Mouse (Mus musculus) liver, embryonic 14.5 days (tissue): ENCODE data around the gene Fryl. TPM values are rescaled to one million over a fixed set of nuclear protein-coding genes. Genes with fewer than 3 reads are reported as not detected.

Source experiments
- ATAC-seq: fragments of 200-750 bp; cut with Nextera tagmentation; 2 replicates; pipeline ENCODE4 v1.8.0; 2017; ENCODE audit warnings: moderate number of reproducible peaks, mild to moderate bottlenecking, moderate library complexity; ENCODE audit not compliant: insufficient read depth
- DNase-seq, 3 experiments: peaks; one replicate each; pipeline ENCODE4 v3.0.0-alpha.2; 2012 to 2013; ENCODE audit warnings: low read depth in 3 of 3, low spot score in 3 of 3
- H3K27ac ChIP-seq: fragments of 300-500 bp; sonication (generic); 2 replicates; pipeline ENCODE4 v1.5.1; 2014; ENCODE audit warnings: moderate library complexity, mild to moderate bottlenecking, control low read depth, inconsistent platforms
- H3K27me3 ChIP-seq: fragments of 300-500 bp; sonication (generic); 2 replicates; pipeline ENCODE4 v1.6.1; 2014; ENCODE audit warnings: mild to moderate bottlenecking, low read length, moderate library complexity; ENCODE audit not compliant: control insufficient read depth, insufficient read depth
- H3K36me3 ChIP-seq: fragments of 300-500 bp; sonication (generic); replicated peaks from 2 replicates; pipeline ENCODE4 v1.6.1; 2014; ENCODE audit warnings: low read depth; ENCODE audit not compliant: control insufficient read depth, insufficient read depth
- H3K4me1 ChIP-seq, 2 experiments: fragments of 200-500 bp in 1 of 2; fragments of 300-500 bp in 1 of 2; sonication (generic) in 1 of 2; replicated peaks; 2 replicates each; pipeline ENCODE4 v1.6.1; 2012 to 2014; ENCODE audit warnings: antibody characterized with exemption in 1 of 2, inconsistent platforms in 1 of 2, low read length in 1 of 2; ENCODE audit not compliant: control insufficient read depth in 2 of 2, insufficient read depth in 2 of 2
- H3K4me2 ChIP-seq: fragments of 300-500 bp; sonication (generic); 2 replicates; pipeline ENCODE4 v1.6.1; 2014; ENCODE audit warnings: low read depth, mild to moderate bottlenecking, control low read depth, moderate library complexity
- H3K4me3 ChIP-seq, 2 experiments: fragments of 200-500 bp in 1 of 2; fragments of 300-500 bp in 1 of 2; sonication (generic) in 1 of 2; 2 replicates each; pipeline ENCODE4 v1.5.1; 2012 to 2014; ENCODE audit warnings: low read depth in 2 of 2, low read length in 2 of 2, mild to moderate bottlenecking in 2 of 2, control low read depth in 1 of 2, inconsistent platforms in 1 of 2, moderate library complexity in 1 of 2; ENCODE audit not compliant: insufficient read depth in 1 of 2
- H3K9ac ChIP-seq: fragments of 300-500 bp; sonication (generic); replicated peaks from 2 replicates; pipeline ENCODE4 v1.6.1; 2014; ENCODE audit warnings: mild to moderate bottlenecking, control low read depth, moderate library complexity
- H3K9me3 ChIP-seq: fragments of 300-500 bp; sonication (generic); 2 replicates; pipeline ENCODE4 v1.6.1; 2016; ENCODE audit warnings: low read length, mixed read lengths; ENCODE audit not compliant: control insufficient read depth
- CTCF ChIP-seq: IDR thresholded peaks from 2 replicates; pipeline ENCODE4 v1.5.1; 2016; ENCODE audit warnings: antibody characterized with exemption, low read depth, control low read depth
- EP300 ChIP-seq: IDR thresholded peaks from 2 replicates; pipeline ENCODE4 v1.6.1; 2016; ENCODE audit warnings: antibody characterized with exemption, low read depth
- WGBS: fragments of 180-500 bp; shearing (Covaris S2); extraction: QIAGEN DNeasy Blood & Tissue Kit; methylation state at CpG from one replicate; pipeline ENCODE4 v1.1.7; 2014; ENCODE audit not compliant: insufficient replicate concordance; 5-methylcytosine and 5-hydroxymethylcytosine counted together
- polyA plus RNA-seq, 2 experiments: library from polyadenylated mRNA; depleted of rRNA in 1 of 2; stranded (reverse) in 1 of 2; unstranded in 1 of 2; fragments of >200 nt; fragmentation: Nextera tagmentation in 1 of 2; extraction: Ambion mirVana in 1 of 2; gene quantifications; 2 replicates each; pipeline versions ENCODE4 v1.2.1 to v1.2.3; 2012 to 2014

Gene Fryl
- polyA plus RNA-seq, 2 experiments: 22.1 to 41.8 TPM

DNA sequence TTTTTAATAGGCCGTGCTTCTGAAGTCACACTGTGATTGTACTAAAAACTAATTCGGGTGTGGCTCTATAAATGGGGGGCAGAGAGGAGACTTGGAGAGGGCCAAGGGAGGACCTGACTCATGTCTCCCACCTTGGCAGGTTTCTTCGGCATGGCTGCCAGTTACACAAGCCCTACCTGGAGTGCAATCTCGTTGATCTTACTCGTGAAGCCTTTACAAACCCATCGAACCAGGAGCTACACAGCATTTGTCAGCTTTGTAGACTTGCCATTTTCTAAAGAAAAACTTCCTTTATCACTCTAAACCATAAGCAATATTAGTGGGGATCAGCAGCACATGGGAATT, 45.5 kb downstream of the Fryl start:
- DNase-seq: no peak
- 79% methylated on average over 6 of the region's 6 CpGs for WGBS
- Histone ChIP-seq H3K4me1 (peaks cover 3 to 15% of the 10 kb centered on the region in 2 experiments), H3K36me3 (no peaks in the 10 kb centered on the region), H3K4me3 (no peak overlapping the region), H3K27me3 (no peaks in the 10 kb centered on the region), H3K9me3 (no peaks in the 10 kb centered on the region), H3K9ac (no peak overlapping the region), H3K4me2 (no peak overlapping the region), H3K27ac (no peak overlapping the region)
- ATAC-seq: no peak
- TF ChIP-seq CTCF: no peak
- TF ChIP-seq EP300: no peak

DNA sequence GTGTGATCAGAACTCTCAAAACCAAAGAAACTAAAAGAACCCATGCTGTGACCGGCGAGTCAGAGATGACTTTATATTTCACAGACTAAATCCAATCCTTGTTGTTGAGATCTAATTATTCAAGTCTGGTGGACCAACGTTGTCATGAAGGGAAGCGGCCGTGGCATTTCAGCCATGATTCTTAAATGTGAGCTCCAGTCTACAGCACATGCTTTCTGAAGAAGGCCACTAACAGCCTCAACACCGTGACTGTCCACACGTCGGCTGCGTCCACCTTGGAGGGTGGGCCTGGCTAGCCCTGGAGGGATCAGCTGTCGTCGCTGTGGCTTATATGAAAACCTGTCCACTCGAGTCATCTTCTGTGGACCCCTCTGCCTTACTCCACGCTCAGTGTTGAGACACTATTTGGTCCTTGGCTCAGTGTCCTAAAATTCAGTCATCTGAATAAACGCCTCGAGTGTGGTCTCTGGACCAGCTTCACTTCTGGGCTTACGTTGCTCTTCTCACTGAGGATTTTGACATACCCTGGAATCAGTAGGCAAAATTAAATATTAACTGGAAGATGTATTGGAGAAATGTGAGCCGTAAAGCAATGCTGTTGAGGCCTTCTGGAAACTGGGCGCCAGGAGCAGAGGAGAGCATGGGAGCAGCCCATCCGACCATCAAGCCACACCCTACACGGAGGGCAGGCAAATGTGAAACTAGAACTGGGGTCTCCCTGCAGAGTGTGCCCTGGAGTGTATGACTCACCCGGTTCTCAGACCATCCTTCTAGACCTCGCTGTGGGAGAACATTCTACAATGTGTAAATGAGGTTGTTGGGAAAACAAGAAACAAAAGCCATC, 46.1 kb downstream of the Fryl start:
- H3K9me3 ChIP-seq: no peaks in the 10 kb centered on the region
- no peak for TF ChIP-seq EP300
- TF ChIP-seq CTCF: no peak
- H3K27me3 ChIP-seq: no peaks in the 10 kb centered on the region
- no peak overlapping the region for H3K27ac ChIP-seq
- 84% methylated on average over 22 of the region's 22 CpGs for whole genome bisulfite sequencing
- H3K4me1 ChIP-seq: peaks cover 3 to 15% of the 10 kb centered on the region in 2 experiments
- H3K36me3 ChIP-seq: no peaks in the 10 kb centered on the region
- no peak overlapping the region for H3K4me2 ChIP-seq
- DNase-seq (no peak), ATAC-seq (no peak)
- H3K4me3 ChIP-seq: no peak overlapping the region
- H3K9ac ChIP-seq: no peak overlapping the region

DNA sequence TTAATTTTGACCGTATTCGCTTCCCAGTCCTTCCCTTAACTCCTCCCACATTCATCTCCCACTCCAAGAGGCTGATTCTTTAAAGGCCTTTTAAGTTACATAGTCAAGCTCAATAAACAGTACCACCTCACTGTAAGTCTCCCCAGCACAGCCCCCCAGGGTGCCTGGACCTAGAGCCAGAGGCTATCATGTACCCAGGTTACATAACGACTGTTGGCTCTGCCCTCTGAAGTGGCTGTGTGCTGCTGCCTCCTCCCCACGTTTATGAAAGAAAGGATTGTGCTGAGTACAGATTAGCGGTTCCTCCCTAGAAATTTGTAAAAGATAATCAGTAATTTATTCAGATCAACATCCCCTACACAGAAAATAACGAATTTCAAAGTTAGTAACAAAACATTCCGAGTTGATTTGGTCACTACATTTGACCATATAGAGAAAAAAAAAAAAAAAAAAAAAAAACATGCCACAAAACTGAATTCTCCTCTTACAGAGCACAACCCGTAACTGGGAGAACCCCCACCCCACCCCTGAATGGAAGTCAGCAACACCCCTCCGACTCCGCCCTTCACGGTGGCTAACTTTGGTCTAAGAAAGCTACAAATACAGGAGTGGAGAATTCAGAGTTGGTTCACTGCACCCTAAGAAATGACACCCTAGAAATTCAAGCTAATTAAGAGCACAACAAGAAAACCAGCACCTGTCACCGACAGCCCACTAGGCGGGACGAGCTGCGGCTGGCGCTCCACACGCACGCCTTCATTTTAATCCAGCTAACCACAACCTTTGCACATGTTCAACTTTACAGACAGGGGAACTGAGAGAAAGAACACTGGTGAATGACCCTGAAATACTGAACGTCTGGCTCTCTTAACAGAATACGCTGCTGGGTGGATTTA, 47.0 kb downstream of the Fryl start:
- DNase-seq (no peak), ATAC-seq (peak; percentile 28; the same call in 1 of the 2 replicates)
- peaks cover 3 to 15% of the 10 kb centered on the region in 2 experiments for H3K4me1 ChIP-seq
- no peak overlapping the region for H3K4me2 ChIP-seq
- H3K9me3 ChIP-seq: no peaks in the 10 kb centered on the region
- no peak overlapping the region for H3K4me3 ChIP-seq
- WGBS: 61% methylated on average over 20 of the region's 20 CpGs
- no peaks in the 10 kb centered on the region for H3K36me3 ChIP-seq
- no peak overlapping the region for H3K9ac ChIP-seq
- no peak overlapping the region for H3K27ac ChIP-seq
- no peaks in the 10 kb centered on the region for H3K27me3 ChIP-seq
- TF ChIP-seq EP300: no peak
- TF ChIP-seq CTCF: no peak

- peaks cover 2% of the 10 kb centered on the region; the same call in 1 of the 2 replicates for H3K36me3 ChIP-seq
- ATAC-seq (no peak), DNase-seq (no peak)
- H3K4me3 ChIP-seq: no peak overlapping the region
- no peaks in the 10 kb centered on the region for H3K27me3 ChIP-seq
- no peak overlapping the region for H3K27ac ChIP-seq
- 87% methylated on average over 6 of the region's 6 CpGs for WGBS
- no peak overlapping the region for H3K9ac ChIP-seq
- peaks cover 3 to 15% of the 10 kb centered on the region in 2 experiments for H3K4me1 ChIP-seq
- H3K9me3 ChIP-seq: no peaks in the 10 kb centered on the region
- H3K4me2 ChIP-seq: no peak overlapping the region
- TF ChIP-seq CTCF: no peak
- no peak for TF ChIP-seq EP300
Observed at GRCm38 (mm10) chr5:73208645-73209044, 47.8 kb downstream of the Fryl start.

GRCm38 (mm10) chr5:73206722-73207121, 49.7 kb downstream of the Fryl start:
- H3K36me3 ChIP-seq: peaks cover 2% of the 10 kb centered on the region; the same call in 1 of the 2 replicates
- TF ChIP-seq EP300: no peak
- no peak for TF ChIP-seq CTCF
- 36% methylated on average over 9 of the region's 9 CpGs for WGBS
- no peaks in the 10 kb centered on the region for H3K9me3 ChIP-seq
- ATAC-seq (no peak), DNase-seq (no peak)
- H3K4me1 ChIP-seq: peaks cover 3 to 15% of the 10 kb centered on the region in 2 experiments
- no peaks in the 10 kb centered on the region for H3K27me3 ChIP-seq
- no peak overlapping the region for H3K4me3 ChIP-seq
- no peak overlapping the region for H3K4me2 ChIP-seq
- H3K27ac ChIP-seq: no peak overlapping the region
- H3K9ac ChIP-seq: no peak overlapping the region
